Mouse (Mus musculus): ENCODE measurements at regions not wholly inside any gene's neighbourhood (a gene's known extent, or its start where the extent isn't known, plus 50 kb on each side); places are given as distances from the start of the nearest gene placed in this dataset.

DNA sequence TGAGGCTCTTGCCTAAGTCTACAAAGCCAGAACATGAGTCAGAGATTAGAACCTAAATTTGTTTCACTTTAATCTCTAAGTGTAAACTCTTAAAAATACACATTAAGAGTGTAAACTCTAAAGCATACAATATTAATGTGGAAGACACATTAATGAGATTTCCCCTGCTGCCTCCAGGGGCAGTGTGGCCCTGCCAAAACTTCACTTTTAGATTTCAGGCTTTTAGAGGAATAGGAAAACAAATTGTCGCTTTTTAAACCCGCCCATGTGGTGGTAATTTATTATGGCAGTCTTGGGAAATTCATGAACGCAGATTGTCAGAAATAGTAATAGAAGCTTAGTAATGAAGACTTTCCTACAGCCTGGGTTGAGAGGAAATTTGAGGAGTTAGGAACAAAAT lies 549.0 kb upstream of the Lcorl start:
- Histone ChIP-seq H3K27ac (replicated peaks) (no peak overlapping the region), H3K4me1 (replicated peaks; ENCODE audit: control insufficient read depth, insufficient read depth) (no peaks in the 10 kb centered on the region), H3K4me3 (ENCODE audit: low read depth, low read length) (no peak overlapping the region), H3K9me3 (ENCODE audit: control insufficient read depth, low read length) (no peaks in the 10 kb centered on the region), H3K4me2 (replicated peaks; ENCODE audit: low read depth) (no peak overlapping the region), H3K27me3 (ENCODE audit: control insufficient read depth, insufficient read depth, low read length) (no peaks in the 10 kb centered on the region), H3K9ac (ENCODE audit: low read length) (no peak overlapping the region), H3K36me3 (ENCODE audit: control insufficient read depth, insufficient read depth, low read length) (no peaks in the 10 kb centered on the region)
- DNase-seq (ENCODE audit: low spot score) (no peak), ATAC-seq (ENCODE audit: low FRiP score, low TSS enrichment) (no peak)
- TF ChIP-seq EP300 (optimal IDR thresholded peaks at IDR 0.05) (no peak), CTCF (IDR thresholded peaks at IDR 0.05; ENCODE audit: low read depth) (peak; percentile 64)
- WGBS, result 22% methylated on average over 3 of the region's 3 CpGs

DNA sequence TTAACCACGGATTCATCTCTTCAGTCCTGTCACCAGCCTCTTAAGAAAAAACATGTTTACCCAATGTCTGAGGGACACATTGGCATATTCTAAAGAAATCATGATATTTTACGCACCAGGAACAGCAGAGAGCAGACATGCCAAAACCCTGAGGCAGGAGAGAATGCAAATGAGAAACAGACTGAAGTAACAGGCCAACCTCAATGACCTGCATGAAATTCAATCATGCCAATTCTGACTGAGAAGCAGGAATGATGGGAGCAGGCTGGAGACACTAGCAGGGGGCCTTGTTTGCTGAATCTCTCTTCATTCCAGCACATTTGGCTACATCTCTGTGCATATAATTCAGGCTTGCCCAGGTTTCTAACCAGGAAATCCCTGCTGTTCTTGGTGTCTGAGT lies 529.2 kb upstream of the Lcorl start:
- Histone ChIP-seq H3K27me3 (ENCODE audit: control insufficient read depth, insufficient read depth, low read length) (no peaks in the 10 kb centered on the region), H3K9me3 (ENCODE audit: control insufficient read depth, low read length) (no peaks in the 10 kb centered on the region), H3K36me3 (ENCODE audit: control insufficient read depth, insufficient read depth, low read length) (no peaks in the 10 kb centered on the region), H3K27ac (replicated peaks) (no peak overlapping the region), H3K4me3 (ENCODE audit: low read depth, low read length) (no peak overlapping the region), H3K4me2 (replicated peaks; ENCODE audit: low read depth) (no peak overlapping the region), H3K4me1 (replicated peaks; ENCODE audit: control insufficient read depth, insufficient read depth) (no peaks in the 10 kb centered on the region), H3K9ac (ENCODE audit: low read length) (no peak overlapping the region)
- no peak for TF ChIP-seq EP300 (optimal IDR thresholded peaks at IDR 0.05)
- no peak for TF ChIP-seq CTCF (IDR thresholded peaks at IDR 0.05; ENCODE audit: low read depth)
- no peak for DNase-seq (ENCODE audit: low spot score)
- 68% methylated on average over 2 of the region's 2 CpGs for WGBS
- ATAC-seq (ENCODE audit: low FRiP score, low TSS enrichment), result no peak

DNA sequence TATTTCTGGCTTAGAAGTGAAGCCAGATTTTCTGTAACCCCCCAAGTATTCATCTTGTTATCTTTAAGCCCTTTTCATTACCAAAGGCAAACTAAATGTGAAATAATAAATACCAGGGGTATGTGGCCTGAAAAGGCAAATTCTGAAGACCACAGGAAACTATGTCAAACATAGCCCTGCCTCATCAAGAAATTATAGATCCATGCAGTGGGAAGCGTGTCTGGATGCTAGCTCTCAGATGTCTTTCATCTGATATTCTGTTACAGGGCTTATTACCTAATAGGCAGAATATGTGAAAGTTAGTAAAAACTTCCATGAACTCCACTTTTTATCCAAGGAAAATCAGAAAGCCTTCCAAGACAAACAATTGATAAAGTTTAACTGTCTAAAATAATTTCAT lies 509.9 kb upstream of the Lcorl start:
- DNase-seq (ENCODE audit: low spot score) (no peak), ATAC-seq (ENCODE audit: low FRiP score, low TSS enrichment) (no peak)
- no peaks in the 10 kb centered on the region for H3K27me3 ChIP-seq (ENCODE audit: control insufficient read depth, insufficient read depth, low read length)
- H3K9me3 ChIP-seq (ENCODE audit: control insufficient read depth, low read length), result no peaks in the 10 kb centered on the region
- no peaks in the 10 kb centered on the region for H3K36me3 ChIP-seq (ENCODE audit: control insufficient read depth, insufficient read depth, low read length)
- no peaks in the 10 kb centered on the region for H3K4me1 ChIP-seq (replicated peaks; ENCODE audit: control insufficient read depth, insufficient read depth)
- no peak overlapping the region for H3K27ac ChIP-seq (replicated peaks)
- no peak overlapping the region for H3K4me3 ChIP-seq (ENCODE audit: low read depth, low read length)
- whole genome bisulfite sequencing, result 68% methylated on average over 1 of the region's 1 CpGs
- no peak overlapping the region for H3K9ac ChIP-seq (ENCODE audit: low read length)
- TF ChIP-seq CTCF (IDR thresholded peaks at IDR 0.05; ENCODE audit: low read depth) (no peak), EP300 (optimal IDR thresholded peaks at IDR 0.05) (no peak)
- H3K4me2 ChIP-seq (replicated peaks; ENCODE audit: low read depth), result no peak overlapping the region

DNA sequence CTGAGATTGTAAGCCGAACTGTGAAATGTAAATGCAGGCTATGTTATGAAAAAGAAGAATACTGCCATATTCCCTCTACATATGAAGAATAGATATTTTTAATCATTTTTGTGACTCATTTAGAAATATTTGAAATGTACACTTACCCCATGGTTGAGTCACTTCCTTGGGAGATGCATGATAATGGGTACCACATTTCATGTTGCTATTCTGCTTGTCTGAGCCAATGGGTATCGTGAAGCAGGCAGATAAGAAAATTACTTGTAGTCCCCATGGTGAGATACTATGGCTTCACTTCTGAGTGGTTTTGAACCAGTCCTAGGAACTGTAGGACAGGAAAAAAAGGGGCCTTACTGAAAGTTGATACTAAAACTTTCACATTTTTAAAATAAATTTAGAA lies 506.2 kb upstream of the Lcorl start:
- TF ChIP-seq CTCF (IDR thresholded peaks at IDR 0.05; ENCODE audit: low read depth), result no peak
- no peak for TF ChIP-seq EP300 (optimal IDR thresholded peaks at IDR 0.05)
- H3K36me3 ChIP-seq (ENCODE audit: control insufficient read depth, insufficient read depth, low read length), result no peaks in the 10 kb centered on the region
- no peak overlapping the region for H3K4me2 ChIP-seq (replicated peaks; ENCODE audit: low read depth)
- H3K27ac ChIP-seq (replicated peaks), result no peak overlapping the region
- no peak overlapping the region for H3K4me3 ChIP-seq (ENCODE audit: low read depth, low read length)
- no peaks in the 10 kb centered on the region for H3K9me3 ChIP-seq (ENCODE audit: control insufficient read depth, low read length)
- DNase-seq (ENCODE audit: low spot score), result no peak
- no peak for ATAC-seq (ENCODE audit: low FRiP score, low TSS enrichment)
- H3K4me1 ChIP-seq (replicated peaks; ENCODE audit: control insufficient read depth, insufficient read depth), result no peaks in the 10 kb centered on the region
- H3K9ac ChIP-seq (ENCODE audit: low read length), result no peak overlapping the region
- 88% methylated on average over 2 of the region's 2 CpGs for WGBS
- no peaks in the 10 kb centered on the region for H3K27me3 ChIP-seq (ENCODE audit: control insufficient read depth, insufficient read depth, low read length)

DNA sequence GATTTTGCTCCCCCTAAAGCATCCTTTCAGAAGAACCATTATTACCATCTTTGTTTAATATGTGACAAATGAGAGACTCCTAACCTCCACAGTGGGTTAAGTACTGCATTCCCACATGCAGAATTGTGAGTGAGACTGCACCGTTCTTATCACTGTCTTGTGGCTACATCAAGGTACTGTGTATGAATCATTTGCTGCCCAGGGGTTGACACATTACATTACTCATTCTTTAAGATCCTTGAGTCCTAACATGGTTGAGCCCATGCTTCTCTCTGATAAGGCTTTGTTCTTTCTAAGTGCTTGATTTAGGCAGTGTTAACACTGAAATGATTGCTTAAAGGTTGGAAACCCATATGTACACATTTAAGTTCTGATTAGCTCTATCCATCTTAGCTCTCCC lies 504.2 kb upstream of the Lcorl start:
- Histone ChIP-seq H3K27me3 (ENCODE audit: control insufficient read depth, insufficient read depth, low read length) (no peaks in the 10 kb centered on the region), H3K27ac (replicated peaks) (no peak overlapping the region), H3K4me2 (replicated peaks; ENCODE audit: low read depth) (no peak overlapping the region), H3K9ac (ENCODE audit: low read length) (no peak overlapping the region), H3K36me3 (ENCODE audit: control insufficient read depth, insufficient read depth, low read length) (no peaks in the 10 kb centered on the region), H3K9me3 (ENCODE audit: control insufficient read depth, low read length) (no peaks in the 10 kb centered on the region), H3K4me1 (replicated peaks; ENCODE audit: control insufficient read depth, insufficient read depth) (no peaks in the 10 kb centered on the region), H3K4me3 (ENCODE audit: low read depth, low read length) (no peak overlapping the region)
- 11% methylated on average over 1 of the region's 1 CpGs for WGBS
- no peak for DNase-seq (ENCODE audit: low spot score)
- ATAC-seq (ENCODE audit: low FRiP score, low TSS enrichment), result peak; percentile 84
- TF ChIP-seq EP300 (optimal IDR thresholded peaks at IDR 0.05) (no peak), CTCF (IDR thresholded peaks at IDR 0.05; ENCODE audit: low read depth) (no peak)

DNA sequence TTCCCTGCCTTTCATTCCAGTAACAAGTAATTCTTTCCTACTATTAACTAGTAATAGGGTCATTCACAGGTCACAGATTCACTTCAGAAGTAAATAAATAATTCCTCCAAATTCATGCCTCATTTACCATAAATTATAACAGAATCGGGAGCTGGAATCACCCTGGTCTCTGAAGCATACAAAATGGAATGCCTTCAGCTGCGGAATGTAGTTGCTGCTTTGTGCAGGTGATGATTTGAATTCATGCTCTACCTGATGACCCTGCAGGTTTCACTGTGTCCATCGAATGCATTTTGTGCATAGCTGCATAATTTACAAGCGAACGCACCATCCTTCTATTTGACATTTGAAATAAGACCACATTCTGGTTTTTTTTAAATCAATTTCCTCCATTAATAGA lies 491.0 kb upstream of the Lcorl start:
- TF ChIP-seq CTCF (IDR thresholded peaks at IDR 0.05; ENCODE audit: low read depth), result no peak
- no peak for TF ChIP-seq EP300 (optimal IDR thresholded peaks at IDR 0.05)
- Histone ChIP-seq H3K4me1 (replicated peaks; ENCODE audit: control insufficient read depth, insufficient read depth) (no peaks in the 10 kb centered on the region), H3K4me2 (replicated peaks; ENCODE audit: low read depth) (no peak overlapping the region), H3K36me3 (ENCODE audit: control insufficient read depth, insufficient read depth, low read length) (no peaks in the 10 kb centered on the region), H3K9ac (ENCODE audit: low read length) (no peak overlapping the region), H3K27me3 (ENCODE audit: control insufficient read depth, insufficient read depth, low read length) (no peaks in the 10 kb centered on the region), H3K27ac (replicated peaks) (no peak overlapping the region), H3K4me3 (ENCODE audit: low read depth, low read length) (no peak overlapping the region), H3K9me3 (ENCODE audit: control insufficient read depth, low read length) (no peaks in the 10 kb centered on the region)
- ATAC-seq (ENCODE audit: low FRiP score, low TSS enrichment) (no peak), DNase-seq (ENCODE audit: low spot score) (no peak)
- 78% methylated on average over 5 of the region's 5 CpGs for WGBS

Measured in stomach, postnatal 0 days (tissue).